Mouse (Mus musculus) right cerebral cortex, postnatal 14 days (tissue): ENCODE data around the gene Ube2n.

ENCODE experiments used
- DNase-seq: peaks from one replicate; pipeline ENCODE4 v3.0.0; 2022

Ube2n gene

GRCm38 (mm10) chr10:95562395-95562794 lies 47.5 kb downstream of the Ube2n start:
- no peak for DNase-seq

- peak; percentile 35 for DNase-seq
These were observed 48.2 kb downstream of the Ube2n start for GRCm38 (mm10) chr10:95562859-95563841.

GRCm38 (mm10) chr10:95563851-95564845 lies 49.2 kb downstream of the Ube2n start, which contains the start of gene Nudt4:
Nudt4 (minus strand) TSS chr10:95564146.
- DNase-seq, result peak; percentile 88

GRCm38 (mm10) chr10:95565156-95565854 lies 50.4 kb downstream of the Ube2n start:
- DNase-seq, result no peak

GRCm38 (mm10) chr10:95566786-95567185 lies 51.8 kb downstream of the Ube2n start:
- DNase-seq, result no peak

- DNase-seq, result no peak
These were observed 52.6 kb downstream of the Ube2n start for GRCm38 (mm10) chr10:95567550-95567949.

- no peak for DNase-seq
These were observed 53.1 kb downstream of the Ube2n start for GRCm38 (mm10) chr10:95568016-95568415.

GRCm38 (mm10) chr10:95569441-95569840 lies 54.5 kb downstream of the Ube2n start:
- DNase-seq, result no peak

GRCm38 (mm10) chr10:95574994-95575393 lies 60.0 kb downstream of the Ube2n start:
- DNase-seq, result no peak

- no peak for DNase-seq
These were observed 61.0 kb downstream of the Ube2n start for GRCm38 (mm10) chr10:95575839-95576380.

GRCm38 (mm10) chr10:95576876-95577566 lies 62.1 kb downstream of the Ube2n start:
- DNase-seq, result no peak

- no peak for DNase-seq
These were observed 62.6 kb downstream of the Ube2n start for GRCm38 (mm10) chr10:95577567-95577950.

GRCm38 (mm10) chr10:95585554-95585953 lies 70.6 kb downstream of the Ube2n start:
- no peak for DNase-seq

GRCm38 (mm10) chr10:95587509-95588220 lies 72.7 kb downstream of the Ube2n start:
- no peak for DNase-seq

- no peak for DNase-seq
These were observed 74.3 kb downstream of the Ube2n start for GRCm38 (mm10) chr10:95589196-95589595.

GRCm38 (mm10) chr10:95590196-95590595 lies 75.3 kb downstream of the Ube2n start:
- no peak for DNase-seq

- no peak for DNase-seq
These were observed 76.3 kb downstream of the Ube2n start for GRCm38 (mm10) chr10:95591257-95591656.

GRCm38 (mm10) chr10:95594414-95594813 lies 79.5 kb downstream of the Ube2n start:
- DNase-seq, result no peak
